13 mouse cellular contexts compared by ENCODE assay signal in the genomic region with DNA sequence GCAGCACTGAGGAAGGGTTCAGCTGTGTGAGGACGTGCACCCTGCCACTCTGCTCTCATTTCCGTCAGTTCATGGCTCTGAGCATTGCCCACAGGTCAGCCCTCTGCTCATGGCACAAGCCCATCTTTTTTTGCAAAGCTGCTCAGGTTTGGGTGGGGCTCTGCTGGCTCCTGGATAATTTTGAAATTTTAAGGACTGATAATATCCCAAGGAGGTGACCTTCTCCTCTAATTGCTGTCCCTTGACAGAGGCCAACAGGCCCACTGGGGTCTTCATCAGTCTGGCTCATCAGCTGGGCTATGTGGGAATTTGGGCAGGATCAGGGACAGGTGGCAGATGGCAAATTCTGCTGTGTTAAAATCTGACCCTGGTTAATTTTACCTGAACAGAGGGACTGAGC. TPM values are rescaled to one million over a fixed set of nuclear protein-coding genes. Genes with fewer than 3 reads are reported as not detected.
DNase-seq lines count a peak whose midpoint lies in the region.
"Had no signal": no experiment of that assay in that cellular context is flagged by ENCODE, and none has a peak within 500 bp of the region (broad histone marks: within the 10 kb centered on the region; RNA-seq: fewer than 3 reads in every experiment).

No protein-coding gene starts in this region.

- peak; percentile 41 for DNase-seq in cerebellum, adult 11 months
- peak; percentile 54 to 56 for DNase-seq in cerebellum, adult 18-20 months
- peak; percentile 69 for DNase-seq in cerebellum, adult 9-11 months
- DNase-seq in cerebellum, postnatal 36 days = peak; percentile 43 to 54
- DNase-seq in MN1 (ENCODE audit: low spot score) = no peak
- no peak for DNase-seq in adrenal gland, adult 2 months
- no peak for DNase-seq in ovary, postnatal 36 days (ENCODE audit: low spot score)
- DNase-seq: adrenal gland, postnatal 14 days; forebrain, postnatal 0 days; gastrocnemius, postnatal 14 days; heart, adult 2 months; heart, postnatal 14 days; kidney, adult 11 months had no signal

RNA-seq across cellular contexts. Expression of a gene that starts 6.5 kb away (rescaled TPM):
- total RNA-seq in adrenal gland, adult 2 months (2021) = 10 to 100 TPM in 1 of 2 experiments, 1 to 10 TPM in 1; 7.9 to 14.7 TPM
- polyA plus RNA-seq in adrenal gland, adult 2 months (2012; rRNA removed) = 1.0 and 1.1 TPM in 2 replicates

RNA-seq across cellular contexts. Expression of a gene that starts 38.7 kb away (rescaled TPM):
- 1 to 10 TPM; 2.2 to 4.6 TPM for total RNA-seq in adrenal gland, adult 2 months (2021)
- polyA plus RNA-seq in adrenal gland, adult 2 months (2012; rRNA removed) = 0.56 and 0.75 TPM in 2 replicates

RNA-seq across cellular contexts. Expression of a gene that starts 41.9 kb away (rescaled TPM):
- total RNA-seq in adrenal gland, adult 2 months (2021) = 10 to 100 TPM; 61.5 to 71.4 TPM
- polyA plus RNA-seq in adrenal gland, adult 2 months (2012; rRNA removed) = 12.5 and 14.2 TPM in 2 replicates

Comparison
In these comparisons a context has a peak if more than half of its experiments do, and no peak if none do; other contexts are left out.
1. DNase-seq: peak in cerebellum, adult 11 months (single experiment), cerebellum, adult 18-20 months (2 of 2), cerebellum, adult 9-11 months (single experiment) and cerebellum, postnatal 36 days (2 of 2); none in MN1 (single experiment), adrenal gland, adult 2 months (single experiment) and ovary, postnatal 36 days (single experiment).